Mouse (Mus musculus) layer of hippocampus, postnatal 10 days (tissue): ENCODE measurements around the gene Tent5b. TPM values are rescaled to one million over a fixed set of nuclear protein-coding genes. Genes with fewer than 3 reads are reported as not detected.

Experiments used
- DNase-seq, 2 experiments: peaks; one replicate each; pipeline ENCODE4 v3.0.0; 2021; ENCODE audit warnings: low spot score in 2 of 2
- long read RNA-seq: library from polyadenylated mRNA; stranded (forward); transcript quantifications from one replicate; pipeline ENCODE4 v2.0.0, GENCODE M21; 2023
- total RNA-seq, 2 experiments: library from RNA; stranded (reverse); gene quantifications; 2 replicates each; pipeline ENCODE4 v1.2.3; 2021

Gene Tent5b
- total RNA-seq: under 1 TPM in 1 of 2 experiments, not detected in 1; 0.21 TPM
- long read RNA-seq: 0 reads

DNA sequence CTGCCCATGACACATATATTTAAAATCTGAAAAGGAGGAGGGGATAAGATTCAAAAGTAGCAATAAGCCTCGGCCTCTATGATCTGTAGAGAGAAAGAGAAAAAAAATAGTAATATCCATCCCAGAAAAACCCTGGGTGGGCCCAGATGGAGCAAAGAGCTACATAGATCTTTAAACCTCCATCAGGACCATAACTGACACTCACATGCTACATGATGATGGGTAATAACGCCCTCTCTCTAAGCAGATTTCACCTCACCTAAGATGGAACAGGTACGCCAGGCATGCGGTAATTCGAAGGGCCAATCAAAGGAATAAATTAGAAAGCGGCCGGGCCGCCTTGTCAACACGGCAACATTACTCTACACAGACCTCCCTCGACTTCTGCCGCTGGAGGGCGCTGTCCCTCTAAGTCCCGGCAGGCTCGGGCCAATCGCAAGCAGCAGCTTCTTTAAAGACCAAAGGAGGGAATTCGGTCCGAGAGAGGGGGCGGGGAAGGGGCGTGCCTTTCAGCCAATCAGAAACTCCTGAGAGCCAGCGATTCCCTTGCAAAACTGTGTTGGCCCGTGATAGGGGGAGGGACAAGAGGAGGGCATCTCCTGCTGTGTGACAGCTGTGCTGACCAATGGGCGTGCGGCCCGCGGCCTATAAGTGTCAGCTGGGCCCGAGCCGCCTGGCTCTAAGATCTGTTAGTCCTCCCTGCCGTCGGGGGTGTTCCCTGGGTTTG is at the start of gene Tent5b:
Tent5b (plus strand) TSS at position 675 of the 727 bp plus-strand sequence.
- peak; percentile 96 for DNase-seq

DNA sequence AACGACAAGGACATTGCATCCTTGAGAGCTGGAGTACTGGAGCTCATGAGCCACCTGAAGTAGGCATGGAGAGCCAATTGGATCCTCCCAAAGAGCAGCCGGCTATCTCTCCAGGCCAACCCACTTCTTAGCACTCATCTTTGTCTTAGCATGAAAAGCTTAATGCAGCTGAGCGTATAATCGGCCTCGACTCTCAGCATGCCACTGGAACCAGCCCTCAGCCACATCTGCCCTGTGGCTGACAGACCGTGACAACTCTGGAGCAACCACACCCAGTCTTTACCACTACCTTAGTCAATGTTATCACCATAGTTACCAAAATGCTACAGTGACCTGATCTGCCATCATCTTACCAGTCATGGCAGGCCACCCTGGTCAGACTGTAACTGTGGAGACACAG is 48.4 kb upstream of the Tent5b start:
- no peak for DNase-seq

DNA sequence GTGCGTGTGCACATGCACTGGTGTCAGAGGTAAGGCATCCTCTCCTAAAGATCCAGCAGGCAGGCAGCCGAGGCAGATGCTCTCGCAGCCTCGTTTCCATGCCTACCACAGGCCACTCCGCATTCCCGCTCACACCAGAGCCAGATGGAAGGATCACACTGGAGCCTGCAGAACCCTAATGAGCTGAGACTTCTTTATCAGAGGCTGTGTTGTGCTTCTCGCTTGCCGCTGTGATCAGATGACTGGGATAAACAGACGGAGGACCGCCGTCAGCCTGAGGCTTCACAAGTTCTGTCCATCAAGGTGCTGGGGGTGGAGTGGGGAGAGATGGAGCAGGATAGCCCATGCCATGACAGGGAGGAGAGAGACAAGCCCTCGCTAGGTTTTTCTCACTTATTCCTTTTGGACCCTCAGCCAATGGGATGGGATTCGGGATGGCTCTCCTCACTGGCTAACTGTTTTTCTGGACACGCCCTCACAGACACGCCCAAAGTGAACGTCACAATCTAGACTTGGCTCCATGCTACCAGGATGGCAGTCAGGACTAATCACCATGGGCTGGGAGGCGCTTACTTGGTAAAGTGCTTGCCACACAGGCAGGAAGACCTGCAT is 47.3 kb upstream of the Tent5b start:
- DNase-seq: peak; percentile 56

DNA sequence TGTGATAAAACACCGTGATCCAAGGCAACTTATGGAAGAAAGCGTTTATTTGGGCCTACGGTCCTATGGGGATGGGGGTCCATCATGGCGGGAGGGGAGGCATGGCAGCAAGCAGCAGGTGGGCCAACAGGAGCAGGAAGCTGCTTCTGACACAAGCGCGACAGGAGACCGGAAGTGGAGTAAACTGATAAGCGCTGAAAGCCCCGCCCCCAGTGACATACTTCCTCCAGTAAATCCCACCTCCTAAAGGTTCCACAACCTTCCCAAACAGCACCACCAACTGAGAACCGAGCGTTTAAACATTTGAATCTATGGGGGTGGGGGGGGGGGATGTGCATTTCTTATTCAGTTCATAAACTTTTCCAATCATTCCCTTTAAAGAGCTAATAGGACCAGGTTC is 44.0 kb upstream of the Tent5b start:
- DNase-seq: no peak

DNA sequence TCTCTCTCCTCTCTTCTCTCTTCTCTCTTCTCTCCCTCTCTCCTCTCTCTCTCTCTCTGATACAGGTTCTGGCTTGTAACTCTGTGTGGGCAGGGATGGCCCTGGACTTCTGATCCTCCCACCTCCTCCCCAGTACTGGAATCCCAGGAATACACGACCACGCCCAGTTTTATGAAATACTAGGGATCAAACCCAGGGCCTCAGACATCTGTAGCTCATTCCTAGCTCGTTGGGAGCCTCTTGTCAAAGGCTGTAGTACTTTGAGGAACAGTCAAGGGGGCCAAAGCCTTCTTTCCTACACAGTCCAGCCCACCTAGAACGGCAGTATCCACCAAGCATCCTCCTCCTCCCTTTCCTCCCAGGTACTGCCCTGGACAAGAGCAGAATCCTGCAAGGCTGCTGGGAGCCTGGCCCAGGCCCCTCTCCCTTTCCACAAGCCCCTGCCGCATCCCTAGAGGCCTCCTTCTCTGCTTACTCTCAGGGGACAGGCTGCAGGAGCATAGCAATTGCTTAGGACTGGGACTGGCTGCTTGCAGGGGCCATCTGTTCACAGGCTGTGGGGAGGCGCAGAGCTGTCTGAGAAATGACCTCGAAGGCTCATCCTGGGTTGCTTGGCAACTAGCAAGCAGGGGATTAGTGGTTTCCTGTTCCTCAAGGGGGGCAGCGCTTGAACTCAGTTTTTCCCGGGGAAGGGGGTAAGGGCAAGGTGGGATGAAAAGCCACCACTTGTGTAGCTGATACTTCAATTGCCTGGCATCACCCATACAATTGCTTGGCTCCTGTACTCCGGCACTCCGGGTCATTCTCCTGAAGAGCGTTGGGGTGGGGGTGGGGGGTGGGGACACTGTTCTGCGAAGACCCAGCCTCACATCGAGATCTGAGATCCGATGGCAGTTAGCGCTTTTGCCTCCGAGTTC is 40.2 kb upstream of the Tent5b start:
- DNase-seq: peak in 1 of 2 experiments; percentile 51

DNA sequence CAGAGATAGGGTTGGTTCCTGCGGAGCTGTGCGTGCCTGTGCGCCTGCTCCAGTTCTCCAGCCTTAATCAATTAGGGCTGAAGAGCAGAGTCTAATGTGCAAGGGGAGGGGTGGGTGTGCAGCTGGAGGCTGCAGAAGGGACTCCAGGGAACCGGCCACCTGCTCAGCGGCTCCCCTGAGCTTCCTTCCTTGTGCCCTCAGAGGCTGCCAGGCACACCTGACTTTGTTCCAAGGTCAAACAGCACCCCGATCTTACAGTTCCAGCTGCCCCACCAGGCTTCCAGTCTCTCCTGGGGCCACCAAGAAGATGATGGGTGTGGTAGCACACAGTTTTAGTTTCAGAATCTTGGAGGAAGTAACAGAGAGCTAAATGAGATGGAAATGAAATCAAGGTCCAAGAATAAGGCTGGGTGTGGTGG is 39.5 kb upstream of the Tent5b start:
- no peak for DNase-seq

DNA sequence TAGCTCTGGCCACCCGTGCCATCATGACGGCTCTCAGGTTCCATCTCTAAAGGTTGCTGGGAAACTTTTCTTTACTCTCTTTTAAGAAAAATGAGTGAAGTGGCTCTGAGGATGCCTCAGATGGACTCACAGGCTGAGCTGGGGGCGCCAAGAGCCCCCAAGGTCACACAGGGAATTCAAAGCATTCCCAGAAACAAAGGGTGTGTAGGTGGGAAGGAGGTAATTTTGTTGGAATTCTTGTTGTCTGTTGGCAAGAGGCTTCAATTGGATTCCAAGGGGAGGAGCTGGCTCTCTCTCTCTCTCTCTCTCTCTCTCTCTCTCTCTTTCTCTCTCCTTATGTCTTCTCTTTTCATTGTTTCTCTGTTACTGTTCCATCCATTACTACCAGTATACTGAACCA is 37.7 kb upstream of the Tent5b start:
- no peak for DNase-seq

DNA sequence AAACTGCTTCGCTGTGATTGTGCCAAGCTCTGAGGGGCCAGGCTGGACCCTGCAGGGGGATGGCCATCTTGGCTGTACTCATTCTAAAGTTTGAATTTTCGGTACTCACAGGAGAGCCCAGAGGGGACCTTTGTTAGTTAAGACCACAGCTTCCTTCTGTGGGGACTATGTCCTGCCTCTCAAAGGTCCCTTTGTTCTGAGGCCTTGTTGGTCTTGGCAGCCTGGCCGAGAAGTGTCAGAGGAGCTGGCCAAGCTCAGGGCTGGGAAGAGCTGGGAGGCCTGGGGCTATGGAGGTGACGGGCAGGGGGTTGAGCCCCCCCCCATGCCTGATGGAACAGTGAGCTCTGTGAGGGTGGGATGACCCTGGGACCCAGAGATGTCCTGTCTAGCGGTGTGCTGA is 36.8 kb upstream of the Tent5b start:
- peak in 1 of 2 experiments; percentile 42 for DNase-seq

DNA sequence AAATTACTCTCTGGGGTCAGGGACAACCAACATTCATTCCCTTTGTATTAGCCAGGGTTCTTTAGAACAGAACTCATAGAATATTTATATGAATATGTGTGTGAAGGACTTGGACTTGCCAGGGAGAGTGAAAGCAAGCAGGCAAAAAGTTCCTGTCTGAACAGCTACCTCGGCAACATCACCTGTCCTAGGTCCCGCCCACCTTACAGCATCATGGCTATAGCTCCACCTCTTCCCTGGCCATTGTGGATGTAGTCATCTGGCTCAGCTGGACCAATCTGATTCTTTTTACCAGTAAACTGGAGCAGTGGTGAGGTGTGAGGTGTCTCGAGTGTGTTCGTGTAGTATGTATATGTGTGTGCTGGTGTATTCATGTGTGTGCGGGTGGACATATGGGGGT is 34.2 kb upstream of the Tent5b start:
- no peak for DNase-seq

DNA sequence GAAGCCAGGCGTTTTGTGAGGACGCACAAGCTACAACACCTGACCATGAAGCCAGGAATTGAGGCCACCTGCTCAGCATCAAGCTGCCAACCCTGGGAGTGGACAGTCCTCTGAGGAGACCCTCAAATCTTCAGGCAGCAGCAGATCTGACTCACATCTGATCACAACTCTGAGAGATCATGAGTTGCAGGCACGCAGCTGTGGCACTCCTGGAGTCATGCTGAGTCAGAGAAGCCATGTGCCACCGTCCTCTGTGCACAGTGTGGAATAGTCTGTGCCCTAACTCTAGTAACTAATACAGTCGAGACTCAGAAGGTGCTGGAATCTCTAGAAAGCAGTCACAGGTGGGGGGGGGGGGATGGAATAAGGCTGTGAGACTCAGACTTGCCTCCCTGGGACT is 32.6 kb upstream of the Tent5b start:
- DNase-seq: no peak

DNA sequence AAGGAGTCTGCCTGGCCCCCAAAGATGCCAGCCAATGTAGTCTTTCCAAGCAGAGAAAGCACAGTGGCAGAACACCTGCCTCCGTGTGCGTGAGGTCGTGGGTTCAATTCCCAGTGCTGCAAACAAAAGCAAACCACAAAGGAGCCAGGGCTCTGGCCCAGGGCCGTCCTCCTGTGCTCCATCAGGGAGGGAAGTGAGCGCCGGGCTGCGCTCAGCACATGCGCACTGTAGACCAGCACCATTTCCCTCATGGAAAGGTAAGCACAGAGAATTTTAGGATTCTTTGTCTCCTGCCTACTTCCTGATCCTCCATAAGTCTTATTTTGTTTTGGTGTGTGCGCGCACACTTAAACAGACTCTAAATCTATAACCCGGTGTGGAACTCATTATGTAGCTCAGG is 32.0 kb upstream of the Tent5b start:
- DNase-seq: no peak

DNA sequence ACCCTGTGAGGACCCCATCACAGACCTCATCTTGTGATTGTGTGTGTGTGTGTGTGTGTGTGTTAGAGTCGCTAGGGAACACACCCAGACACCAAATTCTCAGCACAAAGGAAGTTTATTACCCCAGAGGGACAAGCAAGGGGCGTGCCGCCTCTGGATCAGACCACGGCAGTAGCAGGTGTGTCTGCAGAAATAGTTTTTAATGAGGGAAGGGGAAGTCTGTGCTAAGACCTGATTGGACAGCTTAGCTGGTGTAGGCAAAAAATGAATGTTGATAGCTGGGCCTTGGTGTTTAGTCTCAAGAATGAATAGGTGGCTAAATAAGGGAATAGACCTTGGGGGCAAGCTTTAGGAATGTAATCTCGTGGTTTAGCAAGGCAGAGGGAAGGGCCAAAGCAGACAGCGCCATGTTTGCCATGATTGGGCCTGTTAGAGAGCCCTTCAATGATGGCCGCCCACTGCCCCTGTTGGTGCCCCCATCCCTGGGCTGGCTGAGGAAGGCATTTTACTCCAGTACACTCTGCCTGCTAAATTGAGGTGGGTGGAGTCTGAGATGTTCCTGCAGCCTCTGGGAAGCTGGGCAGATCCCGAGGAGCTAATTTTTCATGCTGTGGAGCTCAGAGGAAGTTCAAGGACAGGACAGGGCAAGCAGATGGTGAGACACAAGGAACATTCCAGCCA is 31.1 kb upstream of the Tent5b start:
- DNase-seq: no peak

DNA sequence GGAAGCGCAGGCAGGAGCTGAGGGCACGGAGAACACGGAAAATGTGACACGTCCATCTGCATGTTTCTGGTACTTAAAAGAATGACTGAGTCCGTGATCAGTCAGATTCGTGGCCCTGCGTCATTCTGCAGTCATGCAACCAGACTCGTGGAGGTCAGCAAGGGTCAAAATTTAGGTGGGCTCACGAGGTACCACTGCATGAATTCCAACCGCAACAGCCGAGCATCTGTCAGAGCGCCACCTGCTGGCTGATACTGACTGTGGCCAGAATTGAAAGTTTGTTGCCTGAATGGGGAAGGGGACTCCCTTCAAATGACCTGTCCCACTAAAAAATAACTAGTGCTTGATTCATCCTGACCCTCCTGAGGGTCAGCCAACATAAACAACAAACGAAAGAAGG is 30.2 kb upstream of the Tent5b start:
- DNase-seq: peak; percentile 60 to 72

DNA sequence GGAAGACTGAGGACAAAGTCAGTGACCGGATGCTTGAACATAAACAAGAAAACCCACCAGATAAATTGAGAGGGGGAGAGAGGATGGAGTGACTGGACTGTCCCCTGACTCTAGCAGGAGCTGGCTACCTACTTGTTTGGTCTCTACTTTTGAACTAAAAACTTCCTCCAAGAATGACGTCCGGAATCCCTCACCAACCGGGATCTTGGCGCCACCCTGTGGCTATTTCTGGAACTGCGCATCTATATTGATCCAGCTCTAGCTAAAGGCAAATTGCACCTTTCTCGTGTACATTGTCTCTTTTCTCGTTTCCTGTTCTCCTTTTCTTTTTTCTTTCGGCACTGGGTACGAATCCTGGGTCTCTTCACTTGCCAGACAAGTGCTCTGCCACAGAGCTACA is 28.4 kb upstream of the Tent5b start:
- DNase-seq: peak; percentile 93

DNA sequence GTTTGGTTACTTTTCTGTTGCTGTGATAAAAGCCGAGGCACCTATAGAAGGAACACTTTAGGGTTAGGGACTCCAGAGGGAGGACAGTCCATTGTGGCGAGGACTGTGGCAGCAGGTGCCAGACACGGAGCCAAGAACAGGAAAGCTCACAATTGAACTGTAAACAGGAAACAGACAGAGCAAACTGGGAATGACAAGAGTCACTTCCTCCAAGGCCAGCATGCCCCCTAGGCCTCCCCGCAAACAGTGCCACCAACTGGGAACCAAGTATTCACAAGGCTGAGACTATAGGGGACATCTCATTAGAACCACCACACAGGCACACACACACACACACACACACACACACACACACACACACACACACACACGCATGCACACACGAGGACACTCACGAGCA is 27.5 kb upstream of the Tent5b start:
- DNase-seq: no peak

DNA sequence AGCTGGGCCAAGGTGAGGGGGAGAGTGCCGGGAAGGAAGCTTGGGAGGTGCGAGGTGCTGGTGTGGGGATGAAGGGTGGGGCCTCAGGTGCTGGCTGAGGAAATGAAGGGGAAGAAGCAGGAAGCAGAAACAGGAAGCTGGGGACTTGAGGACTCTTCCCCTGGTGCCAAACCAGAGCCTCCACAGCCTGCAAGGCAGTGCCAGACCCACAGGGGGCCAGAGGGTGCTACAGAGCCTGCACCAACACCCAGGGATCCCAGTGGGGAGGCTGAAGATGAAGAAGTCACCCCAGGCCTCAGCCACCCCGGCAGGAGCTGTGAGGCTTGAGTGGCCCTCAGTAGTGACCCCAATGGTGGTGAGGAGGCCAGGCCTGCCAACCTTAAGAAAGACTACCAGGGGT is 21.9 kb upstream of the Tent5b start:
- DNase-seq: no peak

DNA sequence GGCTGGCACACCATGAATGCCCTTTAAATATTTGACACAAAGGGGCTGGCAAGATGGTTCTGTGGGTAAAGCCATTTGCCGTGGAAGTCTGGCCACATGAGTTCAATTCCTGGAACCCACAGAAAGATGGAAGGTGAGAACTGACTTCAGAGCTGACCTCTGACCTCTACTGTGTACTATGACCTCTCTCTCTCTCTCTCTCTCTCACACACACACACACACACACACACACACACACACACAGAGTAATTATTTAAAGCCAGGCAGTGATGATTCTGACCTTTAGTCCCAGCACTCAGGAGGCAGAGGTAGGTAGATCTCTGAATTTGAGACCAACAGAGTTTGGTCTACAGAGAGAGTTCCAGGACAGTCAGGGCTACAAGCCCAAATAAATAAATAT is 19.9 kb upstream of the Tent5b start:
- no peak for DNase-seq

DNA sequence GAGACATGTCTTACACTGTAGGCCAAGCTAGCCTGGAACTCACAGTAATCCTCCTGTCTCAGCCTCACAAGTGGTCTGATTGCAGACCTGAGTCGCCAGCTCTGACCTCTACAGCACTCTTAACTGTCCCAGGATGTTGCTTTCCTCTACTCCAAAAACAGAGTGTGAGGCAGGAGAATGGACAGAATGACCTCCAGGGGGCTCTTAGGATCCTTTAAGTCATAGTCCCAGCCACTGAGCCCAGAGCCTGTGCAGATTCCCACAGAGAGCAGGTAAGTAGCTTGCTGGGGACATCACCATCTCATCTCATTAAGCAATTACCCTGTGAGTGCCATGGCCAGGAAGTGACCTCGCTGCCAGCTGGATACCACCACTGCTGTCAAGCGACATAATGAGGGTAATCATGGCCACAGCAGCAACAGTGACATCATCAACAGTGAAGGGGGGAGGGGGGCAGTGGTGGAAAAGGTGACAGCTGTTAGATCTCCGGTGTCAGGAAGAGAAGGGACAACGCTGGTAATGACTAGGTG is 19.1 kb upstream of the Tent5b start:
- DNase-seq: no peak

DNA sequence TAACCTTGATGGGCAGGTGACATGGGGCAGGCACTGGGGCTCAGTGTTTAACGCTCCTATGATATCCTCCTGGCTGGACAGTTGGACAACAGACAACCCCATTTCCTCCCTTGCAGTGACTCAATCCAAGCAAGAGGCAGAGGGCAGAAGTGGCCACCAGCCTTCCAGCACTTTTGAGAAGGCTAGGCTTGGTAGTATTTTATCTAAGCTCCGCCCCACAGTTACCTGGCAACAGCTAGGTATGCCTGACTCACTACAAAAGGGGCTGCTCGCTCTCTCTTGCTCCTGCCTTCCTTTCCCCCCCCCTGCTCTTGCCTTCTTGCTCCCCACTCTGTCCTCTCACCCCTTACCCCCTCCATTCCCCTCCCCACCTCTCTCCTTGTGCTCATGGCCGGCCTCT is 18.6 kb upstream of the Tent5b start:
- DNase-seq: no peak

DNA sequence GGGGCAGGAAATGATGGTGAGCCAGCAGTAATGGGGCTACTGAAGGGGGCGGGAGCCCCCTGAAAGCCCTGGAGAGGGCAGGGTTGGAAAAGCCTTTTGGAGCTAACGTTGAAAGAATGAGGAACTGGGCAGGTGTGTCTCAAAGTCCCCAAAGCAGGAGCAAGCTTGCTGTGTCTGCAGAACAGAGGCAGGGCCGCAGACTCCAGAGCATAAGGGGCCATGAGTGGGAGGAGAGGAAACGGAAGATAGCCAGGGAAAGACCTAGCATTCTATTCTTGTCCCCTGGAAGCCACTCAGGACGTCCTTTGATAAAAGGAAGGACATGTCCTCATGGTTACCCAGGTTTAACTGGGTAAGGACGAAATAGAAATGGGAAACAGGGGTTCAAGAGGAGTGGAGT is 16.7 kb upstream of the Tent5b start:
- DNase-seq: no peak

DNA sequence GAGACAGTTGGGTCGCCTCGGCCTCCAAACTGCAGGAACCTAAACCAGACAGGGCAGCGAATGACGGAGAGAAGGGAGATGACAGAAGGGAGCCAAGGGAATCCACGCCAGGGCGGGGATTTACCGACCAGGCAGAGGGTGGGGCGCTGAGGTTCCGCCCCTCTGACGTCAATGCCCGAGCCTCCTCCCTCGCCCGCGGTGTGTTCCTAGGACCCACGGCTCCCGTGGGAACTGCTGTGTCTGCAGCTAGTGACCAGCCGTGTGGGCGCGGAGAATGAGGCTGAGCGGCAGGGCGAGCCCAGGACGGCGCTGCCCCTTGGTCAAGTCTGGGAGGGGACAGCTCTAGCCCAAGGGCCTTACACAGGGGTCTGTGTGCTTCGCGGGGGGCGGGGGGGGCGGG is 11.9 kb upstream of the Tent5b start:
- peak; percentile 64 to 72 for DNase-seq
